Mouse (Mus musculus): ENCODE data around the gene Igfals. TPM values are rescaled to one million over a fixed set of nuclear protein-coding genes. Genes with fewer than 3 reads are reported as not detected.

Gene Igfals
- polyA plus RNA-seq, 2 experiments, result 3.4 to 4.7 TPM

DNA sequence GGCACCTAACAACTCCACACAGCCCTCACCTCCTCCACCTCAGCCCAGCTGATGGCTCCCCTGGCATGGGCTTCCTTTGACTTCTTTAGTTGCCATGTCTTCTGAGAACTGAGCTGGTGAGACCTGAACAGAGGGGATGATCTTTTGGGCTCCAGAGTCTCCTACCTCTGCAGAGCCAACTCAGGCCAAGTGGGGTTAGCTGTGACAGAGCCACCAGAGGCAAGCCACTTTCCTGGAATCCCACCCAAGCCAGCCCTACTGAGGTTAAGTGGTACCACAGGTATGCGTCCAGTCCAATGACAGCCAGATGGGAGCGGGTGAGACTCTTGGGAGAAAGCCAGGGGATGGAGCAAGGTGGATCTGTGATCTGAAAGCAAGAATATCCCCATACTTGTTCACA lies 27.5 kb downstream of the Igfals start:
- Histone ChIP-seq H3K27ac (no peak overlapping the region), H3K4me3 (ENCODE audit: insufficient read depth in 1 of 2, low read depth in 2 of 2, low read length in 2 of 2) (no peak overlapping the region), H3K9me3 (ENCODE audit: control insufficient read depth, low read length) (no peaks in the 10 kb centered on the region), H3K4me1 (replicated peaks; ENCODE audit: control insufficient read depth in 2 of 2, insufficient read depth in 2 of 2, low read length in 1 of 2) (peaks cover 13 to 17% of the 10 kb centered on the region in 2 experiments; a peak in 3 of 4 replicates), H3K4me2 (ENCODE audit: low read depth) (no peak overlapping the region), H3K36me3 (replicated peaks; ENCODE audit: control insufficient read depth, insufficient read depth, low read depth) (peaks cover 53% of the 10 kb centered on the region), H3K27me3 (ENCODE audit: control insufficient read depth, insufficient read depth, low read length) (no peaks in the 10 kb centered on the region), H3K9ac (replicated peaks) (no peak overlapping the region)
- DNase-seq (ENCODE audit: low read depth in 3 of 3, low spot score in 3 of 3) (no peak), ATAC-seq (ENCODE audit: insufficient read depth) (no peak)
- 92% methylated on average over 2 of the region's 2 CpGs for WGBS (ENCODE audit: insufficient replicate concordance)
- TF ChIP-seq EP300 (IDR thresholded peaks at IDR 0.05; ENCODE audit: low read depth) (no peak), CTCF (IDR thresholded peaks at IDR 0.05; ENCODE audit: low read depth) (no peak)

DNA sequence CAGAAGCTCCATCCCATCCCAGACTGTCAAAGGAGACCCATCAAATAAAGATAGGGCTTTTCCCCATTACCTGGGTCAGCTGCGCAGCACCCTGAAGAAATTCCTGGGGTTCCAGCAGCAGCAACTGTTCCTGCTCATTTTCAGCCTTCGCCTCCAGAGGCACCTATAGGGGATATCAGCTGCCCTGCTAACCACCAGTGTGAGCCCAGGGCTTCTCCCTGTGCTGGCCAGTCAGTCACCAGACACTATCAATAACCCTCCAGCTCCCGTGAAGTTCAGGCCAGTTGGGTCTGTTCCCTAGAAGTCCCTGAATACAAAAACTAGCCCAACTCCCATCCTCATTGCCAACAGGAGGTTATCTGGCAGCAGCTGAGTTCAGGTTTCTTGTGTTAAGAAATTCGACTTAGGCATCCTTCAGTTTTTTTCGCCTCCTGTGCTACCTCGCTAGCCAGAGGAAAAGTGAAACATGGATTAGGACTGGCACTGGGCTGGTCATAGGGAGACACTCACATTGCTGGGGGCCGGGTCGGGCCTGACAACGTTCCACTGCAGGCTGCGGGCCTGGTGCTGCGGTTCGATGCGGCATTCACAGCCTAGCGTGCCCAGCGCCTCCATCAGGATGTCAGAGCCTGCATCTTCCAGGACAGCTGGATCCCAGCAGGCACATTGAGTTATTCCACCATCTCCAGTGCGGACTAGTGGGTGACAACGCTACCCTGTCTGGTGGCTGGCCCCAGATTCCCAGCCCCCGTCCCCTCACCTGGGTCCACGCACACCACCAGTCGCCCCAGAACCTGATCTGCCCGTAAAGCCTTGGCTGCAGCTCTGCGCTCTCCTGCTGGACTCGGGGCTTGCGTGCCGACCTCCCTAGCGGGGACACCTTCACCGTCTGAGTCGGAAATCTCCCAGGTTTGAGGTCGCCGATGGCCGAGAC lies 28.5 kb downstream of the Igfals start:
- ATAC-seq (ENCODE audit: insufficient read depth) (peak; percentile 14; the same call in 1 of the 2 replicates), DNase-seq (ENCODE audit: low read depth in 3 of 3, low spot score in 3 of 3) (no peak)
- H3K4me2 ChIP-seq (ENCODE audit: low read depth), result peak overlapping the region; percentile 97
- H3K36me3 ChIP-seq (replicated peaks; ENCODE audit: control insufficient read depth, insufficient read depth, low read depth), result peaks cover 54% of the 10 kb centered on the region
- H3K9ac ChIP-seq (replicated peaks), result peak overlapping the region; percentile 87
- H3K9me3 ChIP-seq (ENCODE audit: control insufficient read depth, low read length), result no peaks in the 10 kb centered on the region
- WGBS (ENCODE audit: insufficient replicate concordance), result 9% methylated on average over 31 of the region's 31 CpGs
- H3K4me1 ChIP-seq (replicated peaks; ENCODE audit: control insufficient read depth in 2 of 2, insufficient read depth in 2 of 2, low read length in 1 of 2), result peaks cover 13 to 16% of the 10 kb centered on the region in 2 experiments; a peak in 3 of 4 replicates
- peak overlapping the region; percentile 83 to 99 for H3K4me3 ChIP-seq (ENCODE audit: insufficient read depth in 1 of 2, low read depth in 2 of 2, low read length in 2 of 2)
- H3K27me3 ChIP-seq (ENCODE audit: control insufficient read depth, insufficient read depth, low read length), result no peaks in the 10 kb centered on the region
- TF ChIP-seq EP300 (IDR thresholded peaks at IDR 0.05; ENCODE audit: low read depth) (no peak), CTCF (IDR thresholded peaks at IDR 0.05; ENCODE audit: low read depth) (0 out of 2 replicates have a peak, but pooled peaks have one; percentile 17)
- H3K27ac ChIP-seq, result peak overlapping the region; percentile 55

DNA sequence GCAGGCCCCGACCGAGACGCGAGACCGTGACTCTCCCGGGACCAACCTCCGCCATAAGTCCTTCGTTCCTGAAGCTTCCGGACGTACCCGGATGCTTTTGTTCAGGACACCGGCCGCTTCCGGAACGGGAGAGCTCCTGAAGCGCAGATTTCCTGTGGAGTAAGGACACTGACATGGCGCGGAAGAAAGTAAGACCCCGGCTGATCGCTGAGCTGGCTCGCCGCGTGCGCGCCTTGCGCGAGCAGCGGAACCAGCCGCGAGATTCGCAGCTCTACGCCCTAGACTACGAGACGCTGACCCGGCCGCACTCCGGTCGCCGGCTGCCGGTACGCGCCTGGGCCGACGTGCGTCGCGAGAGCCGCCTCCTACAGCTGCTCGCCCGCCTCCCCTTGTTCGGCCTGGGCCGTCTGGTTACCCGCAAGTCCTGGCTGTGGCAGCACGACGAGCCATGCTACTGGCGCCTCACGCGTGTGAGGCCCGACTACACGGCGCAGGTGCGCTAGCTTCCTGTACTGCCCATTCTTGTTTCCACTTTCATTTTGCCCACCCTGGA lies 29.3 kb downstream of the Igfals start, which contains the start of the genes Eme2 and Mrps34:
Gene Eme2, minus strand, starts transcription at position 93 of the 553 bp plus-strand sequence.
Gene Mrps34, plus strand, starts transcription at position 122 of the 553 bp plus-strand sequence.
- DNase-seq (ENCODE audit: low read depth in 3 of 3, low spot score in 3 of 3) (peak; percentile 72 to 78 (median 75)), ATAC-seq (ENCODE audit: insufficient read depth) (peak; percentile 58)
- peaks cover 54% of the 10 kb centered on the region for H3K36me3 ChIP-seq (replicated peaks; ENCODE audit: control insufficient read depth, insufficient read depth, low read depth)
- H3K9me3 ChIP-seq (ENCODE audit: control insufficient read depth, low read length), result no peaks in the 10 kb centered on the region
- H3K27ac ChIP-seq, result peak within 1 kb of the TSS; percentile 55
- WGBS (ENCODE audit: insufficient replicate concordance), result under 1% methylated on average over 58 of the region's 62 CpGs
- peak within 1 kb of the TSS; percentile 87 for H3K9ac ChIP-seq (replicated peaks)
- H3K4me2 ChIP-seq (ENCODE audit: low read depth), result peak within 1 kb of the TSS; percentile 97
- TF ChIP-seq EP300 (IDR thresholded peaks at IDR 0.05; ENCODE audit: low read depth) (no peak), CTCF (IDR thresholded peaks at IDR 0.05; ENCODE audit: low read depth) (no peak)
- H3K4me3 ChIP-seq (ENCODE audit: insufficient read depth in 1 of 2, low read depth in 2 of 2, low read length in 2 of 2), result peak within 1 kb of the TSS; percentile 83 to 99
- peaks cover 13 to 16% of the 10 kb centered on the region in 2 experiments; a peak in 3 of 4 replicates for H3K4me1 ChIP-seq (replicated peaks; ENCODE audit: control insufficient read depth in 2 of 2, insufficient read depth in 2 of 2, low read length in 1 of 2)
- no peaks in the 10 kb centered on the region for H3K27me3 ChIP-seq (ENCODE audit: control insufficient read depth, insufficient read depth, low read length)

DNA sequence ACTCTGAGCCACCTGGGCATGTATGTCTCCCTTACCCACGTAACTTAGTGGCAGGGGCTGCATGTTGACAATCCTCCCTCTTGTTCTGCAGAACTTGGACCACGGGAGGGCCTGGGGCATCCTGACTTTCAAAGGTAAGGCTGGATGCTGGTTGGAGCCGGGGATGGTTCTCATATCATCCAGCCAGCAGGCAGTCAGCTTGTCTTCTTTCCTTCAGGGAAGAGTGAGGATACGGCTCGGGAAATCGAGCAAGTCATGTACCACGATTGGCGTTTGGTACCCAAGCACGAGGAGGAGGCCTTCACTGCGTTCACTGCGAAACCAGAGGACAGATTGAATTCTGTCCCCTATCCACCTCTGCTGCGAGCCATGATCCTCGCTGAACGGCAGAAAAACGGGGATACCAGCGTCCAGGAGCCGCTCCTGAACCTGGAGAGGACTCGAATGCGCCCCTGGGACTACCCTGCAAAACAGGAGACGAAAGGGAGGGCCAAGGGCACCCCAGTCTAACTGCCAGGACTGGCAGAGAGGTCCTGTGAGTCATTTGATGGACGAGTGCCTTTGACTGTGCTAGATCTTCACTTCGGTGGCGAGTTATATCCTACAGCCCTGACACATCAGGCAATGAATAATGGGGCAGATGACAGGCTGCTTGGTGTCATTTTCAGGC lies 29.9 kb downstream of the Igfals start:
- H3K4me1 ChIP-seq (replicated peaks; ENCODE audit: control insufficient read depth in 2 of 2, insufficient read depth in 2 of 2, low read length in 1 of 2), result peaks cover 13 to 16% of the 10 kb centered on the region in 2 experiments; a peak in 3 of 4 replicates
- TF ChIP-seq CTCF (IDR thresholded peaks at IDR 0.05; ENCODE audit: low read depth), result no peak
- no peak for TF ChIP-seq EP300 (IDR thresholded peaks at IDR 0.05; ENCODE audit: low read depth)
- peak overlapping the region; percentile 87 for H3K9ac ChIP-seq (replicated peaks)
- DNase-seq (ENCODE audit: low read depth in 3 of 3, low spot score in 3 of 3) (no peak), ATAC-seq (ENCODE audit: insufficient read depth) (peak; percentile 3; the same call in 1 of the 2 replicates)
- 9% methylated on average over 23 of the region's 23 CpGs for WGBS (ENCODE audit: insufficient replicate concordance)
- peak overlapping the region; percentile 97 for H3K4me2 ChIP-seq (ENCODE audit: low read depth)
- peak overlapping the region; percentile 55 for H3K27ac ChIP-seq
- no peaks in the 10 kb centered on the region for H3K27me3 ChIP-seq (ENCODE audit: control insufficient read depth, insufficient read depth, low read length)
- peaks cover 54% of the 10 kb centered on the region for H3K36me3 ChIP-seq (replicated peaks; ENCODE audit: control insufficient read depth, insufficient read depth, low read depth)
- H3K4me3 ChIP-seq (ENCODE audit: insufficient read depth in 1 of 2, low read depth in 2 of 2, low read length in 2 of 2), result peak overlapping the region; percentile 83 to 99
- no peaks in the 10 kb centered on the region for H3K9me3 ChIP-seq (ENCODE audit: control insufficient read depth, low read length)
